Mouse (Mus musculus): Measurements from ENCODE around the gene Psmd5.
"Not testable (repeated sequence)": the region's sequence is repeated elsewhere in the genome, so short reads cannot be mapped to it uniquely, and the experiment has no call there.

Gene Psmd5

GRCm38 (mm10) chr2:34825827-34826459 lies 48.8 kb downstream of the Psmd5 start, which contains the start of gene Fbxw2:
Gene Fbxw2 (minus strand): TSS chr2:34826311.
- peak; percentile 94 to 96 for DNase-seq

- no peak for DNase-seq
Observed at GRCm38 (mm10) chr2:34818492-34818891, 56.3 kb downstream of the Psmd5 start.

DNA sequence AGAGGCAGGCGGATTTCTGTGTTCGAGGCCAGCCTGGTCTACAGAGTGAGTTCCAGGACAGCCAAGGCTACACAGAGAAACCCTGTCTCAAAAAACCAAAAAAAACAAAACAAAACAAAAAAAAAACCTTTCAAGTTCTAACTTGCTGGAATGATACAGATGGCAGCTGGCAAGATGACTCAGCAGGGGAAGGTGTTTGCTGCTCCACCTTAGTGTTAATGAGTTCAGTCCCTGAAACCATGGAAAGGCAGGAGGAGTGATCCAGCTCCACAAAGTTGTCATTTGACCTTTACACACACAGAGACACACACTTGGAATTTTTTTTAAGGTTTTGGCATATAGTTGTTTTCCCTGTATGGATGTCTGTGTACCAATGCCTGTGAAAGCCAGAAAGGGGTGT lies 58.9 kb downstream of the Psmd5 start:
- DNase-seq: not testable (repeated sequence)

DNA sequence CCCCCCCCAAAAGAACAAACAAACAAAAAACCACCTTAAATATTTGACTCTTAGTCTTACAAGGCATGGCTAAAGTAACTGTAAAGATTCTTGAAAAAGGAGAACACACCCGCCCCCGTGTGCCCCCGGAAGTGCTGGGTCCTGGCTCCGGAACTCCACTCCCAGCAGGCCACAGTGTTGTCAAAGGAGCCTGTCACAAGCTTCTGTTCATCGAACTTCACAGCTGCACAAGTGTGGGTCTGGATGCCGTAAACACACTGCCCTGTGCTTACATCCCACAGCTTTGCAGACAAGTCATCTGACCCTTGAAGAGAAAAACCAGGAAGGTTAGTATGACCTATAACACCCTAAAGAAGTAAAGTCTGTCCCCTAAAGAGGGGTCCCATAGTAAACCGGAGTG lies 62.1 kb downstream of the Psmd5 start:
- no peak for DNase-seq

GRCm38 (mm10) chr2:34810775-34811174 lies 64.0 kb downstream of the Psmd5 start:
- DNase-seq: no peak

DNA sequence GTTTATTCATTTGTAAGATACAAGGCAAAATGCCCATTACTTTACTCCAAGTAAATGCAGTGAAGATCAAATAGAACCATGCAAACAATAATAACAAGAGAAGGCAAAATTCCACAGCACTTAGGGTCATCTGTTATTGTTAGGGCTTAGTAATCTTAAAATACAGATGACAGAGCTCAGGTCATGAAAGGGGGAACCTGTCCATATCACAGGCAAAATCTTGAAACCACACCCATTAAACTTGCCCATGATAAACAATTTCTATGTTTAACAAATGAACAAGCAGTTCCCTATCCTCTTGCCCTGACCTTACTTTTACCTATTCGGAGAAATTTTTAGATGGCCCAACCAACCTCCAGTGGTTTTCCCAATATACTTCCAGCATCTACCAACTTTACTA lies 65.2 kb downstream of the Psmd5 start:
- no peak for DNase-seq

- DNase-seq: no peak
Observed at GRCm38 (mm10) chr2:34808057-34808456, 66.7 kb downstream of the Psmd5 start.

- peak in 1 of 2 experiments; percentile 24 for DNase-seq
Observed at GRCm38 (mm10) chr2:34805364-34805950, 69.3 kb downstream of the Psmd5 start.

DNA sequence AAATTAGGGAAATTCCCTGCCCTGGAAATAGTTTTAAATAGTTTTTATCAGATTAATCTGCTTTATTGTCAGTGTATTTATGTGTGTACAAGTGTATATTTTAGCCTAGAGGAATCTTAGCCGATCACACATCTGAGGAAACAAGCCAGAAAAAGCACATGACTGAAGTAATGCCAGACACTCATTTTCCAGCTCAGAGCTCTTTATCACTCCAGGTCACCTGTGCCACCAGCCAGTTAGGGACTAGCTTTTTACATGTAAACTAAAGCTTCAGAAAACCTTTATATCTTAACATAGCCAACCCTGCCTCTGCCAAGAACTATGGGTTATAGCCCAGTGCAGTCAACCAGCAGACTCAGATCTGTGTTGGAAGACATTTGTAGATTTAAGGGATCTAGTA lies 70.0 kb downstream of the Psmd5 start:
- DNase-seq: peak; percentile 47 to 59

DNA sequence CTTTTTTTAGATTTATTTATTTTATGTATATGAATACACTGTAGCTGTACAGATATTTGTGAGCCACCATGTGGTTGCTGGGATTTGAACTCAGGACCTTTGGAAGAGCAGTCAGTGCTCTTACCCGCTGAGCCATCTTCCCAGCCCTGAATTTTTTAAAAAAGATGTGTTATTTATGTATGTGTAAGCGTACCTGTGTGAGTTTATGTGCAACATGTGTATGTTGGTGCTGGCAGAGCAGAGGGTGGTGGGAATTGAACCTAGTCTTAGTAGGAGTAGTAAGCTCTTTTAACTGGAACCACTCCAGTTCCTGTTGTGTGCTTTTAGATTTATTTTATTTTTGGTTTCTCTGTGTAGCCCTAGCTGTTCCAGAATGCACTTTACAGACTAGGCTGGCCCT lies 70.6 kb downstream of the Psmd5 start:
- DNase-seq: no peak

DNA sequence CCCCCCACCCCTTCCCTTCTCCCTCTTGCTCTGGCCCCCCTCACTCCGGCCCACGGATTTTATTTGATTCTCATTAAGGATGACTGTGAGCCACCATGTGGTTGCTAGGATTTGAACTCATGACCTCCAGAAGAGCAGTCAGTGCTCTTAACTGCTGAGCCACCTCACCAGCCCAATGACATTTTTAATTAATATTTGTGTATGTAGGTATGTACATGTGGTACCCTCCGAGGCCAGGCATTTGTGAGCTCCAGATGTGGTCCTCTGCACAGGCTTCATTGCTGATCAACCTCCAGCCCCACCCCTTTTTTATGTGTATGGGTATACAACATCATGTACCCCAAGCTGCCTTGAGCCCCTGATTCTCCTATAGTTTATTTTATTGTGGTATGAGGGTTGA lies 71.0 kb downstream of the Psmd5 start:
- DNase-seq: no peak

GRCm38 (mm10) chr2:34802565-34803245 lies 72.1 kb downstream of the Psmd5 start:
- DNase-seq: peak; percentile 34 to 45

GRCm38 (mm10) chr2:34801516-34802482 lies 73.0 kb downstream of the Psmd5 start:
- peak; percentile 98 to 99 for DNase-seq

GRCm38 (mm10) chr2:34800371-34800770 lies 74.4 kb downstream of the Psmd5 start:
- no peak for DNase-seq
